Mouse (Mus musculus) cerebellum, adult 2 months (tissue): Measurements from ENCODE around the gene Polr1b. TPM values are rescaled to one million over a fixed set of nuclear protein-coding genes. Genes with fewer than 3 reads are reported as not detected.
A peak's percentile ranks its signal among the peaks of the same experiment; 100 is the strongest.

Experiments
- DNase-seq, 2 experiments: peaks; one replicate each; pipeline ENCODE4 v3.0.0; 2021
- H3K27ac ChIP-seq: fragments of 200-500 bp; 2 replicates; pipeline ENCODE4 v1.5.1; 2012; ENCODE audit warnings: low read length, control low read depth, inconsistent platforms; ENCODE audit not compliant: insufficient read depth
- H3K27me3 ChIP-seq: fragments of 200-500 bp; 2 replicates; pipeline ENCODE4 v1.6.1; 2012; ENCODE audit warnings: inconsistent platforms, mild to moderate bottlenecking, low read length, moderate library complexity; ENCODE audit not compliant: control insufficient read depth, insufficient read depth
- H3K4me1 ChIP-seq: fragments of 200-500 bp; 2 replicates; pipeline ENCODE4 v1.6.1; 2011; ENCODE audit warnings: low read length; ENCODE audit not compliant: control insufficient read depth, insufficient read depth
- H3K4me3 ChIP-seq: fragments of 200-500 bp; replicated peaks from 2 replicates; pipeline ENCODE3; 2011; ENCODE audit warnings: mild to moderate bottlenecking, low read depth, low read length, control low read depth; ENCODE audit not compliant: insufficient read depth
- CTCF ChIP-seq: fragments of 200-500 bp; IDR thresholded peaks from 2 replicates; pipeline ENCODE4 v1.5.1; 2011; ENCODE audit warnings: low read depth, mild to moderate bottlenecking, control low read depth, low read length, moderate library complexity, borderline replicate concordance; ENCODE audit not compliant: insufficient read depth
- POLR2A ChIP-seq: fragments of 200-500 bp; IDR thresholded peaks from 2 replicates; pipeline ENCODE4 v1.6.1; 2011; ENCODE audit warnings: low read length, control low read depth, borderline replicate concordance; ENCODE audit not compliant: insufficient read depth
- WGBS: fragments of 180-500 bp; shearing (Covaris S2); methylation state at CpG from one replicate; pipeline ENCODE4 v1.1.7; 2018; 5-methylcytosine and 5-hydroxymethylcytosine counted together
- polyA plus RNA-seq: library from polyadenylated mRNA; depleted of rRNA; stranded (reverse); fragments of >200 nt; gene quantifications from 2 replicates; pipeline ENCODE4 v1.2.3, GENCODE M21; 2012; rRNA removed

Gene Polr1b
- polyA plus RNA-seq, 1 experiment = 36.0 TPM

- H3K27me3 ChIP-seq = no peaks in the 10 kb centered on the region
- peak; percentile 60 to 61 for DNase-seq
- H3K4me3 ChIP-seq = no peak overlapping the region
- H3K4me1 ChIP-seq = no peaks in the 10 kb centered on the region
- H3K27ac ChIP-seq = no peak overlapping the region
- WGBS = 8% methylated on average over 7 of the region's 7 CpGs
- TF ChIP-seq POLR2A (no peak), CTCF (peak; percentile 78; the same call in 1 of the 2 replicates)
These were observed 73.7 kb downstream of the Polr1b start for GRCm38 (mm10) chr2:129174474-129174873.

- H3K4me3 ChIP-seq = no peak overlapping the region
- 68% methylated on average over 2 of the region's 2 CpGs for WGBS
- no peak for TF ChIP-seq CTCF
- TF ChIP-seq POLR2A = no peak
- no peaks in the 10 kb centered on the region for H3K27me3 ChIP-seq
- no peak overlapping the region for H3K27ac ChIP-seq
- H3K4me1 ChIP-seq = no peaks in the 10 kb centered on the region
- DNase-seq = no peak
These were observed 74.8 kb downstream of the Polr1b start for GRCm38 (mm10) chr2:129175636-129176035.

Other genes with a start within 250 kb of the Polr1b start
- gene Fbln7, start 238.0 kb upstream of the Polr1b start, polyA plus RNA-seq = 3.4 and 3.6 TPM in 2 replicates
- 6.5 and 7.3 TPM in 2 replicates for gene Zc3h8, start 156.9 kb upstream of the Polr1b start, polyA plus RNA-seq
- gene Zc3h6, start 133.6 kb upstream of the Polr1b start, polyA plus RNA-seq = 7.8 and 9.4 TPM in 2 replicates
- gene Gm10762, start 133.3 kb upstream of the Polr1b start, polyA plus RNA-seq = 4.4 and 4.9 TPM in 2 replicates
- 0.27 and 0.36 TPM in 2 replicates for gene Vinac1, start 52.8 kb upstream of the Polr1b start, polyA plus RNA-seq
- 23.3 and 23.5 TPM in 2 replicates for gene Ttl, start 35.1 kb upstream of the Polr1b start, polyA plus RNA-seq
- gene Chchd5, start 28.7 kb downstream of the Polr1b start, polyA plus RNA-seq = 25.7 and 27.1 TPM in 2 replicates
- 157 and 159 TPM in 2 replicates for gene Slc20a1, start 97.8 kb downstream of the Polr1b start, polyA plus RNA-seq
- 0.18 and 0.30 TPM in 2 replicates for gene Ckap2l, start 196.2 kb downstream of the Polr1b start, polyA plus RNA-seq
- gene Il1a, start 209.0 kb downstream of the Polr1b start, polyA plus RNA-seq = 0.16 and 0.30 TPM in 2 replicates